Mouse (Mus musculus) heart, adult 2 months (tissue): ENCODE data around the gene Olfr648.

Source experiments
- CTCF ChIP-seq: fragments of 200-600 bp; IDR thresholded peaks from 2 replicates; pipeline ENCODE4 v1.8.1; 2022; ENCODE audit warnings: antibody characterized with exemption, mild to moderate bottlenecking, moderate library complexity
- EP300 ChIP-seq: fragments of 200-500 bp; IDR thresholded peaks from 2 replicates; pipeline ENCODE4 v1.6.1; 2011; ENCODE audit warnings: low read depth, low read length, control low read depth; ENCODE audit not compliant: insufficient read depth
- POLR2A ChIP-seq: fragments of 200-500 bp; IDR thresholded peaks from 2 replicates; pipeline ENCODE4 v1.6.1; 2011; ENCODE audit warnings: mild to moderate bottlenecking, low read depth, low read length, control low read depth; ENCODE audit not compliant: insufficient read depth

DNA sequence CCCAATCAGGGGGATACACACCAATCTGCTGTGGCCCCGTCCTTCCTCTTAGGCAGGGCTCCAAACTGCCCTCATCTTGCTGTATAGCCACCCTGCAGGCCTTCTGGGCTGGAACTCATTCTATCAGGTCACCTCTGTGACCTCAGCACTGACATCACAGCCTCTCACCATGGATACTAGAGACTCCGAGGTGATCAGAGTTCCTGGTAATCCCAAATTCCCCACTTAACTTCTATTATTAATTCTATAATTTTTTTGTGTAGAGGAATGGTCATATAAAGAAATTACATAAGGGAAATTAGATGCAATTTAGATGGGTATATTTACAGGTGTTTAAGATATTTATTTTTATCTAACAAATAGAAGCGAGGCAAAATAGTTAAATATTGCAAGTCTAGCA, 40.0 kb downstream of the Olfr648 start, which contains the start of gene Ubqln3:
- TF ChIP-seq POLR2A (no peak), CTCF (no peak), EP300 (no peak)
